Mouse (Mus musculus) heart, embryonic 10.5 days (tissue): Measurements from ENCODE around the gene Mrpl57. TPM values are rescaled to one million over a fixed set of nuclear protein-coding genes. Genes with fewer than 3 reads are reported as not detected.

ENCODE experiments used
- DNase-seq: peaks from one replicate; pipeline ENCODE4 v3.0.0-alpha.2; 2017; ENCODE audit warnings: low spot score
- H3K27ac ChIP-seq: fragments of 300-500 bp; sonication (generic); 2 replicates; pipeline ENCODE4 v1.5.1; 2016; ENCODE audit warnings: mild to moderate bottlenecking
- H3K27me3 ChIP-seq: fragments of 300-500 bp; sonication (generic); 2 replicates; pipeline ENCODE4 v1.6.1; 2016; ENCODE audit warnings: mild to moderate bottlenecking; ENCODE audit not compliant: poor library complexity, insufficient read depth, severe bottlenecking
- H3K36me3 ChIP-seq: fragments of 300-500 bp; sonication (generic); 2 replicates; pipeline ENCODE4 v1.6.1; 2016; ENCODE audit warnings: mild to moderate bottlenecking, moderate library complexity
- H3K4me1 ChIP-seq: fragments of 300-500 bp; sonication (generic); 2 replicates; pipeline ENCODE4 v1.6.1; 2016; ENCODE audit warnings: mild to moderate bottlenecking
- H3K4me3 ChIP-seq: fragments of 300-500 bp; sonication (generic); 2 replicates; pipeline ENCODE4 v1.5.1; 2016; ENCODE audit warnings: mild to moderate bottlenecking, moderate library complexity
- H3K9me3 ChIP-seq: fragments of 300-500 bp; sonication (generic); 2 replicates; pipeline ENCODE4 v1.6.1; 2016; ENCODE audit warnings: mild to moderate bottlenecking, moderate library complexity
- WGBS: fragments of 180-500 bp; shearing (Covaris S2); methylation state at CpG from one replicate; pipeline ENCODE4 v1.1.7; 2016; 5-methylcytosine and 5-hydroxymethylcytosine counted together
- microRNA-seq: library from miRNA; unstranded; fragments of <30 nt; microRNA quantifications from one replicate; pipeline ENCODE4, GENCODE M21; 2017
- polyA plus RNA-seq: library from polyadenylated mRNA; unstranded; fragments of >200 nt; fragmentation: Nextera tagmentation; extraction: Ambion mirVana; gene quantifications from 2 replicates; pipeline ENCODE4 v1.2.1, GENCODE M21; 2016

Gene Mrpl57
- polyA plus RNA-seq, 1 experiment from 2014 or later: 150 TPM

GRCm38 (mm10) chr14:57866676-57867276 lies 40.7 kb downstream of the Mrpl57 start:
- no peak for DNase-seq
- H3K36me3 ChIP-seq: peaks cover 48% of the 10 kb centered on the region
- WGBS: 95% methylated on average over 3 of the region's 3 CpGs

GRCm38 (mm10) chr14:57877921-57878320 lies 51.9 kb downstream of the Mrpl57 start:
- Histone ChIP-seq H3K4me3 (no peak overlapping the region), H3K9me3 (no peaks in the 10 kb centered on the region), H3K4me1 (peaks cover 15% of the 10 kb centered on the region), H3K36me3 (peaks cover 8% of the 10 kb centered on the region), H3K27me3 (no peaks in the 10 kb centered on the region), H3K27ac (no peak overlapping the region)
- 88% methylated on average over 9 of the region's 9 CpGs for WGBS
- no peak for DNase-seq

More at GRCm38 (mm10) chr14:57866676-57867276, 40.7 kb downstream of the Mrpl57 start:
- H3K9me3 ChIP-seq: no peaks in the 10 kb centered on the region
- no peaks in the 10 kb centered on the region for H3K4me1 ChIP-seq
- H3K4me3 ChIP-seq: no peak overlapping the region
- H3K27ac ChIP-seq: no peak overlapping the region
- H3K27me3 ChIP-seq: no peaks in the 10 kb centered on the region

Small RNAs within 50 kb of the gene (microRNA-seq; reads per million reads assigned to microRNA genes)
- gene Mir3077: not detected

Other genes with a start within 250 kb of the Mrpl57 start
- 23.5 and 24.9 TPM in 2 replicates for gene Xpo4, start 160.8 kb upstream of the Mrpl57 start, polyA plus RNA-seq
- gene Gm49361, start 80.1 kb upstream of the Mrpl57 start, polyA plus RNA-seq: not detected in 2 replicates
- 19.6 and 25.0 TPM in 2 replicates for gene Lats2, start 67.8 kb upstream of the Mrpl57 start, polyA plus RNA-seq
- gene Sap18, start 28.1 kb upstream of the Mrpl57 start, polyA plus RNA-seq: 19.8 and 24.1 TPM in 2 replicates
- 35.1 and 44.7 TPM in 2 replicates for gene Ska3, start within 50 bp of the Mrpl57 start, polyA plus RNA-seq
- gene Zdhhc20, start 64.0 kb downstream of the Mrpl57 start, polyA plus RNA-seq: 46.7 and 52.1 TPM in 2 replicates
- 82.7 and 88.7 TPM in 2 replicates for gene Micu2, start 173.0 kb downstream of the Mrpl57 start, polyA plus RNA-seq
- gene Fgf9, start 244.3 kb downstream of the Mrpl57 start, polyA plus RNA-seq: 5.4 and 9.0 TPM in 2 replicates